Mouse (Mus musculus): ENCODE measurements around the gene Gab3. TPM values are rescaled to one million over a fixed set of nuclear protein-coding genes. Genes with fewer than 3 reads are reported as not detected.

Gene Gab3
- total RNA-seq (2021) (1 to 10 TPM; 1.8 TPM), polyA plus RNA-seq (2012; rRNA removed) (0.56 and 0.65 TPM in 2 replicates)
- long read RNA-seq = 0 reads

DNA sequence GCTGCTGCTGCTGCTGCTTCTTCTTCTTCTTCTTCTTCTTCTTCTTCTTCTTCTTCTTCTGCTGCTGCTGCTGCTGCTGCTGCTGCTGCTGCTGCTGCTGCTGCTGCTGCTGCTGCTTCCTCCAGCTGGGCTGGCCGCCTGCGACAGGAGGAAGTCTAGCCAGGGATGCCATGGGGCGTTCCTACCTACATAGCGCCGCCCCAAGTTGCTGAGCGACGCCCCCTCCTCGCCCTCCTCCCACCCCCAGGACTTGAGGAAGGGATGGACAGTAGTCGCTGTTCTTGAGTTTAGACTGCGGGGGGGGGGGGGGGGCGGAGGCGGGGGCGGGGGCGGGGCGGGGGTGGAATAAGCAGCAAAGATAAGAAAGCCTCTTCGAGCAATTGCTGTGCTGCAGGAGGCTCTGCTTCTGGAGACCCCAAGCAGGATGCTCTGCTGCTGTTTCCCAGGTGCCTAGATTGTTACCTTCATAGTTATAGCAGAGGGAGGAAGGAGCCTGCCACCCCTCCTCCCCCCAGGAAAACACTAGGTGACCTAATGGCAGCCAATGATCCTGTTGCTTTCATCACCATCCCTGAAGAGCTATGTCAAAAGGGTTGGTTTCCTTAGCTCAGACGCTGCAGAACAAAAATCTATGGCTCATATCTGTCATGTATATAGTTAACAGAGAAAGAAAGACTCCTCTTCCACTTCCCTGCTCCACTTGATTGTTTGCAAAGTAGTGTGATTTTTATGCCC lies at the start of gene Gab3:
Gene Gab3, minus strand, starts transcription at position 685 of the 735 bp plus-strand sequence.
- DNase-seq = peak; percentile 70

DNA sequence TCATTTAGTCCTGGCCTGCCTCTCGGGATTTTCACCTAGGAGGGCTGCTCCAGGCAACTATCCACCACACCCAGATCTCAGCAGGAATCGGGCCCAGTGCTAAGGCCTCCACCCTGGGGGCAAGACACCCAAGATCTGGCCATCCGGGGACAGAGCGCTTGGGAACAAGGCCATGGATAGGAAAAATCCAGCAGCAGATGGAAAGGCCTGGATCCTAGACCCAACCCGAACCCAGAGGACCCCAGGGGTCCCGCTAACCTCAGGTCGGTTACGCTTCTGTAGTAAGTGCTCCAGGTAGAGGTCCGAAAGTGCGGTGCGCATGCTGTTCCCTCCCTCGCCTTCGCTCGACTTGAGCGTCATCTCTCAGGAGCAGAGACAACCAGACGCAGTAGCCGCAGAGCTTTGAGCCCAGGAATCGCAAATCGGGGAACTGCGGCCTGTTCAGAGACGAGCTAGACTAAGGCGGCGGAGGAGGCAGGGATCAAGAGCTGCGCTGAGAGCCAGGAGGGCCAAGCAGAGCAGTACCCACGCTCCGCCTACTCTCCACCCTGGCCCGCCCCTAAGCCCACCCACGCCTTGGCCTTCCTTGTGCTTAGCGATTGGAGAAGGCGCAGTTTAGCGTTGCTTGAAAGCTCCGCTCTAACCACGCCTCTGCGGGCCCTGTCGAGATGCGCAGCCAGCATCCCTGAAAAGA lies 45.4 kb upstream of the Gab3 start, which contains the start of gene Mpp1:
Gene Mpp1, minus strand, starts transcription at position 550 of the 694 bp plus-strand sequence.
- peak; percentile 91 for DNase-seq

DNA sequence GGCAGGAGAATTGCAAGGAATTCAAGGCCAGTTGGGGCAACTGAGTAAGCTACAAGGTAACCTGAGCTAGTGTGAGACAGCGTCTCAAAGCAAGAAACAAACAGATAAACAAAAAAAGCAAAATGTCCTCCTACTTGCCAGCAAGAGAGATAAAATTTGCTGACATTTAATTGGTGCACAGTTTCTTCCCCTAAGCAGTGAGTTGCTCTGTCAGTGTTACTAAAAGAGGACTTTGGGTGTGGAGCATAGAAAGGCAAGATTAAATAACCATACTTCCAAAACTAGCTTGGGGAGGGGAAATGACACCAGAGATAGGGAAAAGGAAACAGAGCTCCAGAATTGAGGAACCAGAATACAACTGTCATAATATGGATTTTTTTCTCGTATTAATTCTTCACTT lies 44.2 kb upstream of the Gab3 start:
- no peak for DNase-seq

DNA sequence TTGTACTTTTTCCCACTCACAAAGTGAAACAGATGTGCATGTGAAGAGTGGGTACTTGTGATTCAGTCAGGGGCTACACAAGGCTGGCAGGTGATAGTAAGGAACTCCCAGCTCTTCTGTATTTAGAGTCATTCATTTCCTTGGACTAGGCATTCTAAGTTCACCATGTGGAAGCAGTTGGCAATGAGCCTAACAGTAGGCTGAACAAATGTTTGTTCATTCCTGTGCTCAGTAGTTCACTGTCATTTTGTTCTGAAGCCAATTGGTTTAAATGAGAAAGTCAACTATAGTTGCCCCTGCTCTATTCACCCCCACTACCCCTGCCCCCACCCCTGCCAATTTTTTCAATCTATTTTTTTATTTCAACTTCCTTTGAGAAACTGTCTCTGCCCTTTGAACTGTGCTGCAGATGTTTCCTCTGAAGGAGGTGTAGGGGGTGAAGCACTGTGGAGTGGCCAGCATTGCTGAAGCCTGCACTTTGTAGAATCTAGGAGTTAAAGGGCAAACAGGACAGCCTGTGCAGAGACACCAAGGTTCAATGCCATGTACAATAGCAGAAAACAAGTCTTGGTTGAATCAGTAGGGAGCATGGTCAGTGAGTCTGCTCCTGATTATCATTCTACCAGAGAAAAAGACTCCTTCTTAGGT lies 43.2 kb upstream of the Gab3 start:
- peak; percentile 12 for DNase-seq

DNA sequence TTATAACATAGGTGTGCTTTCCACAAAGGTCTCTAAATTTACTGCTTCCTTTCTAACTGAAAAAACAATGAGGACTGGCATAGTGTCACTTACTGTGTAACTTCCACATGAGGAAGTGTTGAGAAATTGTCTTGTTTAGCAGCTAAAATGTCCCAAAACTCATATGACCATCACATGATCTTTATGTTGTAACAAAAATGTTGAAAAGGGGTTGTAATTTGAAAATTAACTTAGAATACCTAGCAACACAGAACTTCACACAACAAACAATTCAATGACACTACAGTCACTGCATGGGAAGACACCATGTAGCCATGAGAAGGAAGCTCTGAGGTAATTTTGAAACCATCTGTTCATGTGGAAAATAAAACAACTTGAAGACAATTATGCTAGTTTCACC lies 41.6 kb upstream of the Gab3 start:
- no peak for DNase-seq

DNA sequence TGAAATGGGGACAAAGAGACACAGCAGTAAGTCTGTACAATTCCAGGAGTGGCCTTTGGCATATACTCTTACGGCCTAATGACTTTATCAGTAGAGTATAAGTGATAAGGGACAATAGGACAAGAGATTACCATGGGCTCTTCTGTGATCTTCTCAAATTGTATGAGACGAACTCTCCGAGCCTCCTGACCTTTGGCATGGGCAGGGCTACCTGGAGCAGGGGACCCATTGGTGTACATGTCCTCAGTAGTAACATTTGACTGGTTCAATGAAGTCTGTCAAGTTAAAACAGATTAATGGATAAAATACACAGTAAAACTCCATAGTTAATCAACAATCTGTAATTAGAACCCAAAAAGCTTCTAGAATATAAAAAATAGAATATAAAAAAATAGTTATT lies 40.3 kb upstream of the Gab3 start:
- no peak for DNase-seq

DNA sequence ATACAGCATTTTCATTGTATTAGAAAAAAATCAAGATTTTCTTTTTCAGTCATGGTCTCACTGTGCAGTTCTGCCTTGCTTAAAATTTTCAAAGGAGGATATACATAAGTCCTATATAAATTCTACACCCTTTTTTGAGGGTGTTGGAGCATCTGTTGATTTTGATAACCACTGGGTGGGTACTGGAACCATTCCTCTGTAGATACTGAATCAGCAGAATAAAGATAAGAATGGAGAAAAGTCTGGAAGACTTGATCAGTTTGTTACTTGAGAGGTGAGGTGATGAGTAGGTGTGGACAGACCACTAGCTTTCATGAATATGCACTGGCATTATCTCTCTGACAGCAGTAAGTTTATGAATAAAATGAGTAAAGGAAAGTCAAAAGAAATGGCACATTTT lies 30.3 kb upstream of the Gab3 start:
- no peak for DNase-seq

DNA sequence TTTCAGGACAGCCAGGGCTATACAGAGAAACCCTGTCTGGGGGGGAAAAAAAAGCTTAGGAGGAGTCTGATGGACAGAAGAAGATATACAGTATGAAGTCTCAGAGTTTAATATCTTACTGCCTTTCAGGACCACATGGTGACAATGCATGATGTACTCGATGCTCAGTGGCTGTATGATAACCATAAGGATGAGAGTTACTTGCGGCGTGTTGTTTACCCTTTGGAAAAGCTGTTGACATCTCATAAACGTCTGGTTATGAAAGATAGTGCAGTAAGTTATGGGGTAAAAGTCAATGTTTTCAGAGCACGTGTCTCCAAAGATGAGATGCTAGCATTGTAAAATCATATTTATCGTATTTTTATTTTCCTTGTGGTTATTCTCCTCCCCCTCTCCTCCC lies 17.0 kb upstream of the Gab3 start:
- no peak for DNase-seq

DNA sequence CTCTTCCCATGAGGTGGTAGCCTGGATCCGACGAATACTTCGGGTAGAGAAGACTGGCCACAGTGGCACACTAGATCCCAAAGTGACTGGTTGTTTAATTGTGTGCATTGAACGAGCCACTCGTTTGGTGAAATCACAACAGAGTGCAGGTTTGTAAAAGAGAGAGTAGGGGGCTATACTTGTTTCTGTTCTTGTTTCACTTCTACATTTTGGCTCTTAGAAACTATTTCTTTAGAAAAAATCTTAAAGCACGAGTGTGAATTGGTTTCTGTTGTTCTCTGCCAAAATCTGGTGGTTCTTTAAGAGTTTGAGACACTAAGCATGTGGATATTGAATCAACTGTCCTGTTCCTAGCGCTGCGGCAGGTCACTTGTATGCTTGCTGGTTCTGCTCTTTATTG lies 13.5 kb upstream of the Gab3 start:
- no peak for DNase-seq

DNA sequence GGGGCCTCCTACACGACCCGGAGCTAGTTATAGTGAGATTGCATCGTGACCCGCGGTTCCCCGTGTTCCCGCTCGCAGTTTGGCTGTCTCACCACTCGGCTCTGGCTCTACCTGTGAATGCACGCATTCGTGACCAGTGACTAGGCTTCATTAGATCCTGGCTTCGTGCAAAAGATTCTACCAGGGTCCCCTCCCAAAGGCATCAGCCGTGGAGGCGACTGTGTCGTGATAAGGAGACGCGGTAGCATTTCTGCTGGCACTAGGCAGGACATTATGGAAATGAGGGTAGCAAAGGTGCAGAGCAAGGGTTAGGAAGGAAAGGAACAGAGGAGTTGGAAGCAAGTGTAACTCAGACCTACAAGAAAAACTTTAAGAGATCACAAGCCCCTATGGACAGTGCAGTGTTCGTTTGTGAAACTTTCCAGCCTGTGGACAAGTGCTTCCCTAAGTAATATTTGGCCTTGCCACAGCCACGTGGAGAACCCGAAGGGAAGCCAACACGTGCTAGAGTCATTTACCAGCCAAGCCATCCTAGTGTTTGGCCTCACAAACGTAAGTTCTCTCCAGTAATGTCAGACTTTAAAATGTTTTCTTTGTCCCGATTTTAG lies 11.0 kb upstream of the Gab3 start:
- DNase-seq = peak; percentile 37

DNA sequence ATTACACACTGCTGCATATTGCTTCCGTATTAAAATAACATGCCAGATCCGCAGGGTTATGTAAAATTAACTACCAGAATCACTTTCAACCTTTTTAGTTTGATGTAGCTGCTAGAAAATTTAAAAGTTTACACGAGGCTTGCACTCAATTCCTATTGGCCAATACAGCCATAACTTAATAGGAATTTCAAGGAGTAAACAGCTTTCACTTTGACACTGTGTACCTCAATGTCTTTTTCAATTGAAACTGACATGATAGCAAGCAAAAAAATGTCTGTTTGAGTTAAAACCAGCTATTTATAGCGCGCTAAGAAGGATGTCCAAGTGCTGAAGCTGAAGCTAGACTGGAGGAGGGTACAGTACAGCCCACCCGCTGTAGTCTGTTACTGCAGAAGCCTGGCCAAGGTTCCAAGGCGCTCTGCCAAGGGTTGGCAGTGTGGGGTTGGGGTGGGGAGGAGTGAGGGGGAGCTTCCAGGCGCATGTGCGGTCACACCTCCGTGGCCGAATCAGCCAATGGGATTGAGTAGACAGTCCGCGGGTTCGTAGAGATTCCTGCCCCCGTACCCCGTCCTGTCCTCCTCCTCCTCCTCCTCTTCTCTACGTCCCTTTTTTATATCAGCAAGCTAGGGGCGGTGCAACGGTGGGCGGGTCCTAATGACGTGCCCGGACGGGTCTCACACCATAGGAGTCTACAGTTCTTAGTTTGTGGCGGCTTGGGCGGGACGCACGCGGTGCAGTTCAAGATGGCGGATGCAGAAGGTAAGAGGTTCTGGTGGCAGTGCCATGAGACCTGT lies 10.3 kb upstream of the Gab3 start, which contains the start of gene Dkc1:
Gene Dkc1, plus strand, starts transcription at position 486 of the 794 bp plus-strand sequence.
- peak; percentile 95 for DNase-seq

DNA sequence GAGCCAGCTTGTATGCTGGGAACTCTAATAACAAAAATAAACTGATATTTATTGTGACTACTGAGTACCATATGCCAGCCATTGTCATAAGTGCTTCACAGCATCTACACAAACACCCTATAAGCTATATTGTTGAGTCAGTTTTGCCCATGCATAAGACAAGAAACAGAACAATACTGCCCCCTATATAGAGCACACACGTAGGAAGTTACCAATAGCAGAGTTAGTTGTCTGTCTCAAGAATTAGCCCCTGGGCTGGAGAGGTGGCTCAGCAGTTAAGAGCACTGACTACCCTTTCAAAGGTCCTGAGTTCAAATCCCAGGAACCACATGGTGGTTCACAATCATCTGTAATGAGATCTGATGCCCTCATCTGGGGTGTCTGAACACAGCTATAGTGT lies 396 bp upstream of the Gab3 start:
- no peak for DNase-seq

DNA sequence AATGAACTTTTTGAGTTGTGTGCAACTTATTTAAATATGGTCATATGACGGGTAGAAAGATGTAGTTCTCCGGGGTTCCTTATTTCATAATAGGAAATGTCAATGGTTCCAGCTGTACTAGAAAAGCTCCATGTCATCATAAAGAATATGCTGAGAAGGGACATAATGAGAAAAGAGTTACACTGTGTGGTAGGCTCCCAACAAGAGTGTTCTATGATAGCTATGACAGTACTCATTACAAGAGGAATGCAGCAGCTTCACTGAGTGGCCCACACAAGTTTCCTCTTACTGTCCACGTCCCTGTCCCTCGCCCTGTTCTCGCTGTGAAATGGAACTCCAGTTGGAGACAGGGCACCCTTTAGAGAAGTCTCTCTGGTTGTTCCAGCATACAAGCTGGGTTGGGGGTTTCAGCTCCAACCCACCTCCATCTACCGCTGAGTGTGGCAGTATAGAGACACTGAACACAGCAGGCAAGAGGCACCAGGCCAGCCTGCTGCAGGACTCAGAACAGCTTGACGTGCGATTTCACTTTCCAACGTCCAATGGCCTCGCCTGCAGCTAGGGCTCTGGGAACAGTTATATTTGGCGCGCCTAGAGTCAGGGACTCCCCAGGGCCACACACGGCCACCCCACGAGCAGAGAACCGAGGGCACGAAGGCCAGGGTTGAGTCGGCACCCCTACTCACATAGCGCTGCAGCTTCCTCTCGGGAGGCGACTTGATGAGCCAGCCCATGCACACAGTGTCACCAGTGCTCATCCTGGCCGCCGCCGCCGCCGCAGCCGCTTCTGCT lies 1.1 kb downstream of the Gab3 start:
- DNase-seq = peak; percentile 55

DNA sequence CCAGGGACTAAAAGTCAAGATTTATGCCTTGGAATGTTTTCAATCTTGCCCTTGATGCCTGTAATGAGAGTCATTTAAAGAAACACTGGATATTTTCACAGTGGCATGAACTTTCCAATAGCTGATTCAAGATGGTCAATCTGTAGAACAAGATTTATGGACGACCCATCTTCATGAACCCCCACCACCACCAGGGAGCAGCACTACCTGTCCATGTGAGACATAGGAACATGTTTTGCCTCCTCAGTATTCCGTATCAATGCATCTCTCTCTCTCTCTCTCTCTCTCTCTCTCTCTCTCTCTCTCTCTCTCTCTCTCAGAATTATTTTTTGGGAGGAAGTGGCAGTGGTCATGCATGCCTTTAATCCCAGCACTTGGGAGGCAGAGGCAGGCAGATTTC lies 2.9 kb downstream of the Gab3 start:
- no peak for DNase-seq

DNA sequence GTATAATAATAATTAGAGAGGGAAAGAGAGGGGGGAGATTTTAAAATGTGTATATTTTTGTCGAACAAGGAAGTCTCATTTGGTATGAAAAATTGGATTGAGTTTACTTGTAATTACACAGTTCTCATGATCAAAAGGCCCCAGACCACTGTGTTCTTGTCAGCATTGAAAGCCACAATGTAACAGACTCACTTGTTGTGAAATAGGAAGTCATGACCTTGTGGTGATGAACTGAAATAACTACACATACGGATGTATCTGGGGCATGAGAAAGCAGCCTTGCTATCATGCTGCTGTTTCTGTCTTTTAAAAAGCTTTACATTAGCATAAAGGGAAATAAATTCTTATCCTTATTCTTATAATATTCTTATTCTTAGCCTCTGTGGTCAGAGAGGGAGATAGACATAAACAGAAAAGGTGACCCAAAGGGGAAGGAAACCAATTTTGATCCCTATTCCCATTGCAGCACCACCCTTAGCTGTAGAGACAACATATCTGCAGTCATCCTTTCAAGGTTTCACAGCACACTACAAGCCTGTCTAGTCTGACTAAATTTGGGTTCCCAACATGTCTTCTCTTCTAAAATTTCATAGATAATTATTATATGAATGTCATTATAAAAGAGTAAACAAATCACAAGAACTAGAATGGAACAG lies 29.0 kb downstream of the Gab3 start:
- DNase-seq = no peak

DNA sequence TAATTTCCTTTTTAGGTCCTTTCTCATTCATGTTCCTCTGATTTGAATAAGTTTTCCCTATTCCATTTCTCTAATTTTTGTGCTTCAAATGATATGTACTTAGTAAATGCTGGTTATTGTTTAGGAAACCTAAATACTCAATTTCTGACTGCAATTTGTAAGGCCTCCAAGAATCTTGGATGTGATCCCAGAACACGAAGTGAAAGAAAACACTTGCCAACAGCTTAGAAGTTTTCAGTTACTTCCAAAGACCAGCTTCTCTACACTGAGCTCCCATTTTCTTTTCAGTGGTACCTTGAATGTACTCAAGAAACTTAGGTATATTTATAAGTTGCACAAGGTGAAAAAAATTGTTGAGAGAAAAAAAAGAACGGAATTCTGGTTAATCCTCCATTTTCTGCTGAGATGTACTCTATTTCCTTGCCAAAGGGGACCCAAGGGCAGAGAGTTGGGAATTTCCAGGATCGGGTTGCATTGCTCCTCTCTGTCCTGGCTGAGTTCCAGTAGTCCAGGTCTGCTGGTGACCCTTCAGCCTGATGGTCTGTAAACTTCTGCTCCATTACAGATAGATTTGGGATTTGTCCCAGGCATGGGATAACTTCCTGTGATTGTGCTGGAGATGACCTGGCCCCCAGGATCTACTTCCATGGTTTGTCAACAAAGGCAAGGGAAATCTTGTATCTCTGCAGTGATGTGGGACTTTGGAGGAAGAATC lies 38.2 kb downstream of the Gab3 start:
- DNase-seq = peak; percentile 42

DNA sequence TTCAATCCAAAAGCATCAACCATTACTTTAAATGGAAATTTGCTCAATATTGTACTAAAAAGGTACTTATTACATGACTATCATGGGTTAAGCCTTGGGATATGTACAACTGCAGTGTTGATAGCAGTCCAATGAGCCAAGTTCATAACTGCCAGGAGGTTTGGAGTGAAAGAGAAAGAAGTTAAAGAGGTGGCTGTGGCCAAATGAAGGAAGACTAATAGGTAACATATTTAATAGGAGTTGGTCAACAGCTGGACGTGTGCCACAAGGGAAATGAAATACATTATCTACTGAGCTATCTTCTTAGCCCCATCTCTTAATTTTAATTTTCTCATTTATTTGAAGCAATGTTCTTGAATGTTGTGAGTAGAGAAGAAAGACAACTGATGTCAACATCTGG lies 39.3 kb downstream of the Gab3 start:
- no peak for DNase-seq

DNA sequence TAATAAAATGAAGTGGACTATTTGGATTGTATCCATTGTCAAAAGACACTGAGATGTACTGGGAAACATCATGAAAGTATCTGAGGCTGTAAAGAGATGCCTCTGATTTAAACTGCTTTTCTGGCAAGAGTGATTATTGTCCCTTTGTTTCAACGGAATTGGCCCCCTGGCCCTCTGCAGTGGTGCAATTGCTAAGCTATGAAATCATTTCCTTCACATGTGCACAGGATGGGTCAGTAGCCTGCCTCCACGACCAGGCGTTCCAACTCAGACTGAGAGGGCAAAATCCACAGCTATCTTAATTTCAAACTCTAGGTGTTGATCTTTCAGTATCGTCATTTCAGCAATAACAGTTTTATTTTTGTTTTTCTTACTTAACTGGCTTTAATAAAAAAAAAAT lies 40.7 kb downstream of the Gab3 start:
- DNase-seq = peak; percentile 10

DNA sequence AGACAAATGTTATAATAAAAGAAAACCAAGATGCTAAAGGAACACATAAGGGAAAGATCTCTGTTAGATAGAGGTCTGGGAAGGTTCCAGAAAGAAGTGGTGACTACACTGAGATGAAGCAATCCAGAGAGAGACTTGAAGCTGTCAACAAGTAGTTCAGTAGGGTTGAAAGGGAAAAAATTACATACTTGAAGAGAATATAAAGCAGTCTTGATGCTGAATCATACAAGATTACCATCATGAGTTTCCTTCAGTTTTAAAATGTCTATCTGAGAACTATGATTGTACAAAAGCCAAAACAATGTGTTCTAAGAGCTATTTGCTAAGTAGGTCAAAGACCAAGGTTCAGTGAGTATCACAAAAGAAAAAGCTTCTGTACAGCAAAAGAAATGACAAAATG lies 48.6 kb downstream of the Gab3 start:
- no peak for DNase-seq

DNA sequence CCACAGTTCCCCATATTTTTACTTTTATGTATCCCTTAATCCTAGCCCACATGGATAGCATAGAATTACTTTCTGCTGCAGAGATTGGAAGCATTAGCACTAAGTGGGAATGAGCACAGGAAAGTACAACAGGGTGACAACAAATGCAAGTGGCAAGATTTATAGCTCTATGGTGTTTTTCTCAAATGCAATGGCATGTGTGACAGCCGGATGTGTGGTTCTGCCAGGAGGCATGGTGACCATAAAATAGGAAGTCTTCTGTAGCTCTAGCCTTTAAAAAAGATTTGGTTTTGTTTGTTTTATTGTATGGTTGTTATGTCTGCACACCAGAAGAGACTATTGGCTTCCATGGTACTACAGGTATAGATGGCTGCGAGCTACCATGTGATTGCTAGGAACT lies 50.1 kb downstream of the Gab3 start:
- no peak for DNase-seq
